Mouse (Mus musculus) cerebellum, adult 18-20 months (tissue): Measurements from ENCODE around the gene Hunk.

ENCODE experiments used
- DNase-seq, 2 experiments: peaks; one replicate each; pipeline ENCODE4 v3.0.0; 2021

The Hunk gene

DNA sequence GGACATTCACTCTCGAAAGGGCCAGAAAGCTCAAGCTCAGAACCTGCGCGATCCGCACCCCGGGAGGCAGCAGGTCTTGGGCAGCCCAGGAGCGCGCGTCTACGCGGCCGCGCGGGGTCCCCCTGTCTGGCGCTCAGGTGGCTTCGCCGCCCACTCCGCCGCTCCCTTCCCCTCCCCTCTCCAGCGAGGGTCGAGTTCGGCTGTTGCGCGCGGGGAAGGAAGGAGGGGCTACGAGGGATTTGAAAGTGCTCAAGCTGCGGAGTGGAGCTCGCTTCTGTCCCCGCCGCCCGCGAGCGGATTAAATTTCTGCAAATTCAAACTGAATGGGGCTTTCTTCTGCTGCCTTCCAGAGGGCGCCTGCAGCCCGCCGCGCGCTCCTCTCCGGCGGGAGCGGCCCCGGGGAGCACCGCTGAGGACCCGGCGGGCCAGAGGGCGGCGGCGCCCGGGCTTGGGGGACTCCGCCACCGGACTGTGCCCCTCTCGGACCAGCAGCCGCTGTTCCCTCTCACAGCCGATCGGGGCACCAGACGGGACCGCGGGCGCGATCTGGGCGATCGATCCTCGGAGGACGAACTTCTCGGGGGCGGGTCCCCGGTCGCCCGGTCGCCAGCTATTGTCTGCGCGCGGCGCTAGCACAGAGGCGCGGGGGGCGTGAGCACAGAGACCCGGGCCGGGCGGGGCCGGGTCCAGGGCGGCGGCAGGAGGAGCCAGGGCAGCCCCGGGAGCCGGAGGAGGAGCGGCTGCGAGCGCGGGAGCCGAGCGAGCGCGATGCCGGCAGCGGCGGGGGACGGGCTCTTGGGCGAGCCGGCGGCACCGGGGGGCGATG, at the start of gene Hunk:
TSS of gene Hunk (plus strand) at position 326 of the 826 bp plus-strand sequence.
- DNase-seq = peak; percentile 19 to 42

DNA sequence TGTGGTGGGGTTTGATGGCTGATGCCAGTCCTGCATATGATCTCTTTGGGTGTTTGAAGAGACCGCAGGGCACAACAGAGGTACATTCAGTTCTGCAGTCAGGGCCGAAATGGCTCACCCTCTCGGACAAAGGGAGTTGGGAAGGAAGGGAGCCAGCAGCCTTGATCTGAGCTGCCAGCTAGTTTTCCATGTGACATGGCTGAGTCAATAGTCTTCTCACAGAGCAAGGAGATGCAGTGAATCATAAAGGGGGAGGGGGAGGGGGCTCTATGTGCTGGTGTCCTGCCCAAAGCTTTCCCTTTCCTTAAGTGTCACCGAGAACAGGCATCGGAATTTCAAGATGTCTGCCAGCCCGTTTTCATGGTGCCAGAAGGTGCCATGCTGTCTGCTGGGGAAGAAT, 46.8 kb upstream of the Hunk start:
- DNase-seq = no peak

DNA sequence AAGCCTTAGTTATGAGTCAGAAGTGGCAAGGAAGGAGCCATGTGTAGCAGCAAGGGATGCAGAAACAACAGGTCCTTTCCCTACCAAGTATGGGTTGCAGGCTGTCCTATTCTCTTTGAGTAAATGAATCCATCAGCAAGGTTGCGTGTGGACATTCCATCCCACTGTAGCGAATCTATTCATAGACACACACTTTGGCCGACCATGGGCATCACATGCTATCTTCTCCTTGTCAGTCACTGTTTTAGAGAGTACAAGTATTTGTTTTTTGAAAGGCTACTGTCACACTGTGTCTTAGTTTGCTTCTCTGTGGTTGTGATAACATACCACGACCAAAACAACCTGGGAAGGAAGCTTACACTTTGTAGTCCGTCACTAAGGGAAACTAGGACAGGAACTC, 44.7 kb upstream of the Hunk start:
- no peak for DNase-seq

DNA sequence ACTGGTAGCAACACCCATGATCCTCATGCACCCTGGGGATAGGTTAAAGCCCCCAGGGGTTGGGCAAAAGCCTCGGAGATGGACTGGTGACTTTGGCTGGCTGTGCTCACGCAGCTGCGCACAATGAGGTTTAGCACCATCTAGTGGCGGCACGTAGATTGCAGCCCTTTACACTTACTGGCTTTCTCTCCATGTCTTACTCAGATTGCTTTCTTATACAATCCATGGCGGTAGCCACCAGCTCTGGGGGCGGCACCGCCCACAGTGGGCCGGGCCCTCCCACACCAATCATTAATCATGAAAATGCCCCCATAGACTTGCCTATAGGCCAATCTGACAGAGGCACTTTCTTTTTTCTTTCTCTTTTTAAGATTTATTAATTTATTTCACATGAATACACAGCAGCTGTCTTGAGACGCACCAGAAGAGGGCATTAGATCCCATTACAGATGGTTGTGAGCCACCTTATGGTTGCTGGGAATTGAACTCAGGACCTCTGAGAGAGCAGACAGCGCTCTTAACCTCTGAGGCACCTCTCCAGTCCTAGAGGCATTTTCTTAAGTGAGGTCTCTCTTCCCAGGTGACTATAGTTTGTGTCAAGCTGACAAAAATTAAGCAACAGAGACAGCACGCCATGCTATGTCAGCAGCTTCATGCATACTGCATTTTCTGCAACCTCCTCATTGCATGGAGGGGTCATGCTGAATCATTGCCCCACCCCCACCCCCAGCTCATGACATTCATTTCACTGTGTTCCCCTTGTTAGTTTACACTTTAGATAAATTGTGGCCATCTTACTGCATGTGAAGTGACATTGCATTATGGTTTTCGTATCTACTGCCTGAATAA, 35.9 kb upstream of the Hunk start:
- peak; percentile 60 to 67 for DNase-seq

DNA sequence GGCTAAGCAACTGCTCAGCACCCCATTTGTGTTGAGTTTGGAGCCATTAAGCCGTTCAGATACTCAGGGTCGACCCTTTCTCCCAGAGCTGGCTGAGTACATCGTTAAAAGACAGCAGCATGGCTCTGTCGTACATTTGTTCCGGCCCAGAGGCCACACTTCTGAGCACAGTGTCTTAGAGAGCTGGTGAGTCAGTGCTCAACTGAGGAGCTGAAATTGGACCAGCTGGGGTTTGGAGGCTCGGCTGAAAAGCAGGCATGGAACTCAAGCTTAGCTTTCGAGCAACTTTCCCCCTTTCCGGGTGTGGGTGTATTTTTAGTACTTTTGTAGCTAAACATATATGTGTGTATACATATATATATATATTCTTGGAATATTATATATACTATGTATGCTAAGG, 34.1 kb upstream of the Hunk start:
- DNase-seq = no peak

DNA sequence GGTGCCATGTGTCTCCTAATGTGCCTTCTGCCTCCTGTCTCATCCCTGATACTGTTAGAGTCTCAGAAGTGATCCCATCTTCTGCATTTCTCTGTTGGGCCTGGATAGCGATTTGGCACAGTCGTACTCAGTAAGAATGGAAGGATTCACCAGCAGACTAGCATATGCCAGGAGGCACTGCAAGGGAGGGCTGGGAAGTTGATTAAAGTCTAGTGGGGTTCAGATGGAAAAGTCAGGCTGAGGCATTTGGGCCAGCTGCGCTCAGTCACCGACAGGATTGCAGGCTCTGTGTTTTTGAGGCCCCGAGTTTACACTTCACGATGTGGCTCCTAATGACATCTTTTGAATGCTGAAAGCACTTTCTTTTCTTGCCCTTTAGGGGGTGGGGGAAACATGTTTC, 33.1 kb upstream of the Hunk start:
- no peak for DNase-seq

DNA sequence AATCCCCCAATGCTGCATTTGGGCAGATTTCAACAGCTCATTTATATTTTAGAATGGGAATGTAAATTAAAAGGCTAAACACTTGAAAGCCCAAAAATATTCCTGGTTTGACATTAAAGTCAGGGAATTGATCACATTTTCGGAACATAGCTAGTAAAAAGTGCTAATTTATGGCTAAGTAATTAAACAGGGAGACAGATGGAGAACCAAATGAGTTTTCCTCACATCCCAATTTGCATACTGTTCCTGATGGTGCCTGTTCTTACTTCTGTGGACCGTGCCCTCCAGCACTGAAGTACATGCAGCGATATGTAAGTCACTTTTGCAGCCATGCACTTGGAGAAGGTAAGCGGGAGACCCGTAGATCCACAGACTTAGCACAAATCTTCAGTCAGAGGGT, 32.7 kb upstream of the Hunk start:
- DNase-seq = peak in 1 of 2 experiments; percentile 12

DNA sequence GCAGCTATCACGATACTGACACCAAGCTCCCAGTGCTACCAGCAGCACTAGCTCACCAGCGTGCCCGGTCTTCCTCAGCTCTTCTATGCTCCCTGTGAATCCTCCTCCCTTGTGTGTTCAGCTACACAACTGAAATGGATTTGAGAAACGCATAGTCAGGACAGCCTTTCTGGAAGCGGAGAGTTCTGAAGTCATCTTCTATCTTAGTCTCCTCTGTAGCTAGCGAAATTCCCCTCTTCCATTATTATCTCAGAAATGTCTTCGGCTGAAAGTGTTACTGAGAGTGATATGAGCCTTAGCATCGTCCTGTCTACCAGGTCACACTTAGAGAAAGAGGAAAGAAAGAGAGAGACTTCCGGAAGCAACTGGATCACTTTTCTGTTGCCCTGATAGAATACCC, 26.5 kb upstream of the Hunk start:
- no peak for DNase-seq

DNA sequence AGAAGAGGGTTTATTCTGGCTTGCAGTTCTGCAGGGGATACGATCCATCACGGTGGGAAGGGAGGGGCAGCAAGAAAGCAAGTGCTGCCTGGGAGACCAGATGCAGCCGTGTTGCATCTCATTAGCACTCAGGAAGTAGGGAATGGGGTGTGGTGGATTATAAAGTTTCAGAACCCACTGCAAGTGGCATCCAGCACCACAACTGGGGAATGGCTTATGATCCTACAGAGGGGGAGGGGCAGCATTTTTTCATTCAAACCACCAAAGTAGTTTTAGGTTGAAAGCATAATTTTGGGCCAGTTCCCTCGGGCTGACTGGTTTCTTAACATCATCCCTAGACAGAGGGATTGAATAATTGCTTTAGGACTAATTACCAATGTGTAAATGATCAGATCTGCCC, 26.1 kb upstream of the Hunk start:
- no peak for DNase-seq

DNA sequence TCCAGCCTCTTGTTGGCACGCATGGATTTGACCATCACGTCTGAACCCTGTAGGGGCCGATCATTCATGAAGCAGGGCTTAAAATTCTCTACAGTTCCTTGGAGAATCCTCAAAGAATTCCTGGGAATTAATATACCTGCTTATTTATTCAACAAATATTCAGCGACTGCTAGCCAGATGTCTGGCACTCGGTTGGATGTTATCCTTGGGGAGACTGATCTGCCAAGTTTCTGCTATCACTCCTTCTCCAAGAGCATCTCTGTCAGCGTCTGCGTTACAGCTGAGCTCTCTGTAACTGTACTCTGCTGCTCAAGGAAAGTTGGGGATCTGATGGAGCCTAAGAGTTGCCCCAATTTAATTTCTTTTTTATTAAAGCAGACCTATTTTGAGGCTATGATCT, 25.5 kb upstream of the Hunk start:
- no peak for DNase-seq

DNA sequence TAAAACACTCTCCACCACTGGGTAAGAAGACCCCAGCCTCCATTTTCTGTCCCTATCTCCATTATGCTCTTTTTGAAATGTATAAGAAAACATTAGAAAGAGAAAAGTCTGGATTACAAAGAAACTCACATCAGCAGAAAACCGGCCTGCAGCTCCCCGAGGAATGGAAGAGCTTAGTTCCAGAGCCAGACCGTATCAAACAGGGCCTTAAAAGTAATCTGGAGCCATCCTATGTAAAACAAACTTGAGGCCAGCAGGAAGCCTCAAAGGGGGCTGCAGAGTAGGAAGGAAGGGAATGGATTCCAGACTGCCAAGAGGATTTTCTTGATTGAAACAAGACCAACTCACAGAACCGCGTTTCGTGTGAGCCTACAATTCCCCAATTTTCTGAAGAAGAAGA, 22.9 kb upstream of the Hunk start:
- DNase-seq = no peak

DNA sequence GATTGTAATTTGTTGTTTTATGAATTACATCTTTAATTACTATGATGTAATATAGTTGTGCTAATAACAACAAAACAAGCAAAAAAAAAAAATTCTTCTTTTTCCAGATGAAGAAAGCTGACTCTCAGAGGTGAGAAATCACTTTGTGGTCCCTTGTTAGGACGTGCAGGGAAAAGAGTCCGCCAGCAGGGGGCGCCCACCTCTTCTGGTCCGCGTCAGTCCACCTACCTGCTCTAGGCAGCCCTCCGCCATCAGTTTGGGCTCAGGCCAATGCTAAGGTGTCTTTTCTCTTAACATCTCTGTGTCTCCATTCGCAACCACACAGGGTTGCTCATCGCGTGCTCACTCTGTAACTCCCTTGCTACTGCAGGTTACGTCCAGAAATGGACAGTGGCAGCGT, 5.9 kb upstream of the Hunk start:
- peak; percentile 57 to 79 for DNase-seq

DNA sequence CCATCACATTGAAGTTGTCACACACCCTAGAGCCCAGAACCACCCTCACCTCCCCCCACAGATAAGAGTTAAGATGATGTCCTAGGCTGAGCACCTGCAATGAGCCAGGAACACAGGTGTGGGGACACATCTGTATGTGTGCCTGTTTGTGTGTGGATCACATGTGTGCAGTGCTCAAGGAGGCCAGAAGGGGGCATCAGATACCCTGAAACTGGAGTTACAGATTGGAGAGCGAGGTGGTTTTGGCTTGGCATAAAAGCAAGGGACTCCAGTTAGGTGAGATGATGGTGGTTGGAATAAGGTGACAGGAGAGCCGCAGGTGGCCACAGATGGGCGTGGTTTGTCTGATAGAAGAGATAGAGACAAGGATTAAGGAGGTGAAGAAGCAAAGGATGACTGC, 4.2 kb upstream of the Hunk start:
- DNase-seq = no peak

DNA sequence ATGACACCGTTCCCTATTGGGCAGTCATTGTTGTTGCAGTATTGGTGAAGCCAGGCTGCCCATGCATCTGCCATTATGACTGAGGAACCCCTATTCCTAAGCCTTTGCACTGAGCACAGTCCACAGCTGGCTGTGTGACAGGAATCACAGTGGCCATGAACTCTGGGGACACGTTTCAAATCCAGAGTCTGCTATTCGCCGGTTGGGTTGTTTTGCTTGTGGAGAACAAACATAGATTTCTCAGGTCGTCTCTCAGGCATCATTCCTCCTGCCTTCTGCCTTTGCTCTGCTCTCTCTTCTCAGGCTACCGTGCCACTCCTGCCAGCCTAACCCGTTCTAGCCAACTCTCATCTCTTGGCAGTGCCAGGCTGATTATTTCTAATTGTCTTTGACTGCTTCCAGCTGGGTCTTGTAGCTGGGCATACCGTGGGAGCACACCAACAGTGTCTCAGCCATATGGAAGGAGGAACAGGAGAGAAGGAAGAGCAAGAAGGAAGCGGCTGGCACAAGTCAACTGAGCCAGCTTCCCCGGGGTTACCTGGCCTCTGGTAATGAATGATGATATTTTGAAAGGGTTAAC, 3.0 kb upstream of the Hunk start:
- peak in 1 of 2 experiments; percentile 24 for DNase-seq

DNA sequence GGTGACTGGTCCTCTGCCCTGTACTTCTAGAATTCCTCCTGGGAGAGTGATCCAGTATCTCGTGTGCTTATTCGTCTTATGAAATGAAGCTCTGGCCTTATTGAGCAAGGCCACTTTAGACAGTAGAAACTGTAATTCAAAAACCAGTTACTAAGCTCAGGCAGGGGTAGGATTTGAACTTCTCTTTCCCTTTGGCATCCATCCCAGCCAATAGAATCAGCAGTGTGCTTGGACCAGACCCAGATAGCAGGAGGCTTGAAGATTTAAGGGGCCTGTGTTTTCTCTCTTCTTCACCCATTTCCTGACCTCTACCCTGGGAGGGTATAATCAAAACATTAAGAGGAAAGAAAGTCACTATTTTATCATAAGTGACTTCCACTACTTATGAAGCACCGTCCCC, 1.8 kb upstream of the Hunk start:
- DNase-seq = no peak

DNA sequence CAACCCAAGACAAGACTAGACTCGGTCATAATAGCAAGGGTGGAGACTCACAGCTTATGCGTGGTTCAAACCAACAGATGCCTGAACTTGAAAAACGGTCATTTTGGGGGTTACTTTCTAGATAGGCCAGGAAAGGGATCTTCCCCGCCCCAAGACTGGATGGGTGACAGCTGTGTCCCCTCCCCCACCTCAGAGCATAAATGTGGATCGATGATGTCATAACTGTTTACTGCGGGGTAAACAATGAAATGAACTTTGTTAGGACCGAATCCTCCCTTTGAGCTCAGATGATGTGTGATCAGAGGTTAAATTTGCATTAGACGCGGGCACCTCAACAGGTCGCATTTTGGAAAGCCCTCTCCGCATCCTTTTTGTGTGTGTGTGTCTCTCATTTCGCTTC, 967 bp upstream of the Hunk start:
- DNase-seq = no peak

DNA sequence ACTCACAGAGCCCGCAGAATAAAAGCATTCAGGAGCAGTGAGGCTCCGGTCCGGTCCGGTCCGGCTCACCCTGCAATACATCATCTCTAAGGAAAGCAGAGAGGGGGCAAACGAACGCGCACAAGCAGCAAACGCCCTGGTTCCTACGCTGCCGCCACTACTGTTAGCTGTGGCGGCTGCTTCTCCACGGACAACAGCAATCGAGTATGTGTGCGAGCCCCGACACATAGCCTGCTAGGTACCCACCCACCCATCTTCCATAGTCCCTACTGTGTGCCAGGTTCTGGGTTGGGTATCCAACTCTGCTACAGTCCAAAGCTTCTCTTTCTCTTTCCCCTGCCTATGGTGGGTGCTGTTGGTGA, 506 bp upstream of the Hunk start:
- peak in 1 of 2 experiments; percentile 22 for DNase-seq

DNA sequence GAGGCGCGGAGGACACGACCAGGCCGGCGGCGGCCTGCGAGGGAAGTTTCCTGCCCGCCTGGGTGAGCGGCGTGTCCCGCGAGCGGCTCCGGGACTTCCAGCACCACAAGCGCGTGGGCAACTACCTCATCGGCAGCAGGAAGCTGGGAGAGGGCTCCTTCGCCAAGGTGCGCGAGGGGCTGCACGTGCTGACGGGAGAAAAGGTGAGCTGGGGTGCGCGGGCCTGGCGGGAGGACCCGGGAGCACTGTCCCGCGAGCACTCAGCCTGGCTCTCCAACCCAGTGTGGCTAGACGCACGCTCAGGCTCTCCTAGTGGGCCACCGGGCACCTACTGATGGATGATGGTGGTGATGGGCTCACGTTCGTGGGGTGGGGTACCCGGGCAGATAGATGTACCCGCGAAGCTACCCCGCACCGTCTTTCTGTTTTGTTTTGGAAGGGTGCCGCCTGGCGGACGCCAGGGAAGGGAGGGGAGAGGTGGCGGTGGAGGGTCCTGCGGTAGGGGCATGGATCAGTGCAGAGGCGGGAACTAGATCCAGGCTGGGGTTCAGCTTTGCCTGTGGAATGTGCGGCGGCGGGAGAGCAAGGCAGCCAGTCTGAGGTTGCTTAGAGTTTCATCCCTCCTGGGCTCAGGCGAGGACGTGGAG, 824 bp downstream of the Hunk start:
- peak; percentile 12 to 29 for DNase-seq

DNA sequence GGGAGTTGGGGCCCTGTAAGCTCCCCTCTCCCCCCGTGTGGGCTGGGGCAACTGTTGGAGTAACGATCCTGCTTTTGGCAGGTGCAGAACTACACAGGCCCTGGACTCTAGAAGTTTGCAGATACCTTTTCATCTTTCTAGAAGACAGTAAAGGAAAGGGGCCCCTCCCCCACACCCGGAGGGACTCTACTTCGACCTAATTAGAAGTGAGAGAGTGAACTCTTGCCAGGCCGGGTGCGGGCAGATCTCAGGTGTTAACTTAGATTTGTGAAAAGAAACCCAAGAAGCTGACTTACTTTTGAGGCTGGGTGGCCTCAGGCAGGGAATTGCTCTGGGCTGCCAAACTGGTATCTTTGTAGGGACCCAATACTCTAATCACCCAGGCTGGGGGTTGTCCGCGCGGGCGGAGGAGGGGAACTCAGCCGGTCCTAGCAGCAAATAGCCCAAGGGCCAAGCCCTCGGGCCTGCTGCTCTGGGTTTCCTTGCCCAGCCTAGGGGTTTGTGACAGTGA, 1.4 kb downstream of the Hunk start:
- DNase-seq = peak; percentile 28 to 40

DNA sequence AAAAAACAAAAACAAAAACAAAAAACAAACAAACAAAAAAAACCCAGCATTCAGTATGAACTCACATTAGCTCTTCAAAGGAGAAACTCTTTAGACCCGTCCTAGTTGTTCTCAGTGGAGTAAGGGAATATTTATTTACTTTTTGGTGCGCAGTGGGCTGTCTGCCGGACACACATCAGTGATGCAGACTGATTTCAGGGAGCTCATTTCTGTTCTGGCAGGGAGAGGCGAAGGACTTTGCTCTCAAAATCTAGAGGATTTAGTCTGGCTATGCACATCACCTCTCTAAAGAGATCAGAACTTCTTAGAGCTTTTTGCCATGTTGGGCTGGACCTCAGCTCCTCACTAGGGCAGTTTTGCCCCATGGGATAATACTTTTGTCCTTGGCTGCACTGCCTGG, 2.1 kb downstream of the Hunk start:
- DNase-seq = no peak

DNA sequence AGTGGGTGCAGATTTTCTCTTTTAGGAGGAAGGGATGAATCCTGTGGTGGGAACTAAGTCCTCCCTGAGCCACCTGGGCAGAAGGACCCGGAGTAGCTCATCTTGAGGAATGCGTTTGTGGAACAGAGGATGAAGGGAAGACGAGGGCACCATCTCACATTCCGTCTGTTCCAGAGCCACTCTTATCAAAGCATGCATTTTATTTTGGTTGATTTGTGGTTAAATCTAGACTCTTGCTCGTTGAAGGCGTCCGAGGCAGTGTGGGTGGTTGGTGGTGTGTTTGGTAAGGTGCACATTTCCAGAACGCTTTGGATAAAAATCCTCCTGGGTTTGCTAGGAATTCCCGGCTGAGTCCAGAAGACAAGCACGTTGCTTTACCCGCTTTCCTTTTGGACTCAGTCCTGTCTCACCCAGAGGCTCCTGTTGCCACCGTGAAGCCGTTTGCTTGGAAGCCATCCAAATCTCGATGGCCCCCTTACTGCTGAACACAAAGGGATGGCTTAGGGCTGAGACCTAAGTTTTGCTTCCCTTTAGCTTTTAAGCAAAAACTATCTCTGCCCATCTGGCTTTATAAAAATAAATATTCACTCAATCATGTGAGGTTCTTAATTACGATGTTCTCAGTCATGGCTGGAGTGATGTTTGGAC, 3.4 kb downstream of the Hunk start:
- DNase-seq = no peak

DNA sequence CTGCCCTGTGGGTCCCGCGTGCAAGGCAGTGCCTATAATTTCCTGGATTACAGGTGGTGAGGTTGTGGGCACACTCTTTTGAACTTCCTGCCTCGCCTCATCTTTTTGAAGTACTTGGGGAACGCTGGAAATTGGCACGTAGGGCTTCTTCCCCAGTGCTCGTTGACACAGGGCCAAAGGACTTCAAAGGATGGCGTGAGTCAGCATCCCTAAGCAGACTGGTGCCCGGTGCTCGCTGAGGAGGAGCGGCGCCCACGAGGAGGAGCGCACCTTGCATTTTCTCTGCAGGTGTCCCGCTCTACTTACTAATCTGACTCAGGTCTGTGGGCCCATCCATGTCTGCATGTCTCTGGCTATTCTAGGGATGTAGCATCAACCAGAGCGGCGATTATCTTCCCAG, 4.9 kb downstream of the Hunk start:
- no peak for DNase-seq

DNA sequence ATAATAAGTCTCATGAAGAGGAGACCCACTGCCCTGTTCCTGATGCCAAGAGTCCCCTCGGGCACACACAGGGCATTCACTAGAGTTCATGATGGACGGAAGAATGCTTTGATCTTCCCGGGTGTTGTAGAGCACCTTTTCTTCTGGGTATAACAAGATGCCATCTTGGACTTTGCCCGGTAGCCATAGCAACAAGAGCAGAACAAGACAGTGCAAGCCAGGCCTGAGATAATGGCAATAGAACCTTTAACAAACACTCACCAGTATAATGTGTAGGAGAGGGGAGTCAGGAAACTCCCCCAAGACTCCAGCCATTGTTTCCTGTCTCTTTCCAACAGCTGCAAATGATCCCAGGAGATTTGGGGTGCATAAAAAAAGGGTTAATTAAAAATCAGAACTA, 8.9 kb downstream of the Hunk start:
- DNase-seq = no peak
